Mouse (Mus musculus) urinary bladder, postnatal 10 days (tissue): Measurements from ENCODE around the gene Vmn1r22.
"Not testable (repeated sequence)": the region's sequence is repeated elsewhere in the genome, so short reads cannot be mapped to it uniquely, and the experiment has no call there.

Experiments used
- DNase-seq: peaks from one replicate; pipeline ENCODE4 v3.0.0; 2022; ENCODE audit warnings: low spot score

Gene Vmn1r22

DNA sequence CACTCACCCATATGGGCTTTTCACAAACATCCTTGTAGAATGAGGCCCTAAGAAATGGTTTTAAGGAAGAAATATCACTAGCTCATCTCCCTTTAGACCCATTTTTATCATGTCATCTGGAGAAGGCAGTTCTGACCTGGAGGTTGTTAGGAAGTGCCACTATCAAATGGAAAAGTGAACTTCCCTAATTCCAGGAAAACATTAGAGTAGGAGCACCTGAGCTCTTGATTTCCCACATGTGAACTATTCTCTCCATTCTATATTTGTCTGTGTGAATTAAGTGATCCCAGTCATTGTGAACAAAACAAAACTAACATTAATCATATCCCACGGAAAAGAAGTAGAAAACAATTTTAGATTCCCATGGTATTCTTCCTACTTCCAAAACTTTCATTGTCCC is at the start of gene Vmn1r22:
Gene Vmn1r22 (minus strand): TSS at position 101 of the 400 bp plus-strand sequence.
- DNase-seq = no peak

DNA sequence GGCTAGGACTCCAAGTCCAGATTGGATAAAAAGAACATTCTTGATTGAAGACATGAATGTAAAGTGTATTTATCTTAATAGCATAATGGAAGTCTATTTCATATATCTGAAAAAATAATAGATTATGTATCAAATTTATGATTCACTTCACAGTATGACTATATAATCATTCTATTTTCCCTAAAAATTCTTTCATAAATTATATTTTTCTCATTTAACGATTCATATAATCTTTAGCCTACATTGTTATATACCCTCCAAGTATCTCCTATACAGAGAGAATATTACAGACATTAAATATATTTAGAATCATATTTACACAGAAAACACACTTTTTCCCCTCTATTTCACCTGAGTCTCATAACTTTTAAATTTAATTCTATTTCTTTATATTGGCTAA is 18.9 kb upstream of the Vmn1r22 start, which contains the start of gene Vmn1r23:
Gene Vmn1r23 (minus strand): TSS at position 101 of the 400 bp plus-strand sequence.
- DNase-seq = no peak

DNA sequence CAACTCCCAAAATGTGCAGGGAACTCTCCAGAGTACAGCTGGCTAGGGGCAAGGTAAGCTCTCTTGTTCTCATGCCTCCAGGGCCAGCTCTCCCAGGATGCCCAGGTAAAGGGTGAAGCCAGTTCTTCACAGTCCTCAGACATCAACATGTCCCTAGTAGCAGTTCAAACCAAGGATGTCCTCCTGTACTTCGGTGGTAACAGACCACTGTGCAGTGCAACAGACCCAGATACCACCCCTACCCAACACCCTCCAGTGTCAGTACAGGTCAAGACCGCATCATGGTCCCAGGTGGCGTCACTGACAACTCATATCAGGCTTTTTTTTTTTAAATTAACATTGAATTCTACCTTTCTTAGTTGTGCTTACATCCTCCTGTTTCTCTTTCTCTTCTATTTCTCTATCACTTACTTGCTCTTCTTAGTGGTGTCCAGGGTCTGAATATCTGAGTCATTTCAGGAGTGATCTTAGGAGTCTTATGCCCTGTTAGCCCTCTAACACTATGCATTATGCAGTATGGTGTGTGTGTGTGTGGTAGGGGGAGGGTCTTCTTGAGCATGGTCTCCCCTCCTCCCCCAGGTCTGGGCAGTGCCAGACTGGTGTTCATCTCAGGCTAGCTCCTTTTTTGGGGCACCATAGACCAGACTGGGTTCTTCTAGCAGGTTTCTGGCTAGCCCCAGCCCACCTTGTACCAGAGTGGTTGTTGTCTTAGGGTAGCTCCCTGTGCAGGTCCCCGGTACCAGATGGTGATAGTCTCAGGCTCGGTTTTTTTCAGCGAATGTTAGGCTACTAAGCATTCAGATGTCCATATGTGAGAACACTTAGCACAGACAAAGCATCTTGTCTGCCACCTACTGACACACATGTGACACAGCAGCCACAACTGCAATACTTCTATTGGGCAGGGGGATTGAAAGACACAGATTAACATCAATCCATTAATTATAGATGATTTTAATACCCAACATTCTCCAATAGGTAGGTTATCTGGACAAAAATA is 48.5 kb downstream of the Vmn1r22 start:
- DNase-seq = no peak

DNA sequence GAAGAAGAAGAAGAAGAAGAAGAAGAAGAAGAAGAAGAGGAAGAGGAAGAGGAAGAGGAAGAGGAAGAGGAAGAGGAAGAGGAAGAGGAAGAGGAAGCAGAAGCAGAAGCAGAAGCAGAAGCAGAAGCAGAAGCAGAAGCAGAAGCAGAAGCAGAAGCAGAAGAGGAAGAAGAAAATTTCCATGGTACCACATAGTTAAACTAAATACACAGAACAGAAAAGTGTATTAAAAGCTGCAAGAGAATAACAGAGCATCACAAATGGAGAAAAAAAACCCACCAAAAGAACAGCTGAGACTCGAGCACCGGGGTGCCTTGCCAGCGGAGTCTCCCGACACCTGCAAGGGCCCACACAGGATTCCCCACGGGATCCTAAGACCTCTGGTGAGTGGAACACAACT is 56.7 kb downstream of the Vmn1r22 start:
- DNase-seq = not testable (repeated sequence)

DNA sequence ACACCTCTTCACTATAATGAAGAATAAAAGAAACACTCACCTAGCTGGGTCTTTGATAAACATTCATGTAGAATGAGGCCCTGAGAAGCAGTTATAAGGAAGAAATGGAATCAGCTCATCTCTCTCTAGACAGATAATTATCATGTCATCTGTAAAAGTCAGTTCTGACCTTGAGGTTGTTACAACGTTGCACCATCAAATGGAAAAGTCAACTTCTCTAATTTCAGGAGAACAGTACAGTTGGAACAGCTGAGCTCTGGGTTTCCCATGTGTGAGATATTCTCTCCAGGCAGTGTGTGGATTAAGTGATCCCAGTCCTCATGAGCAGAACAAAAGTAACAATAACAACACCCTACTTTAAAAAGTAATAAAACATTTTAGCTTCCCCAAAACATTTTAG is 57.5 kb downstream of the Vmn1r22 start, which contains the start of gene Vmn1r21:
Gene Vmn1r21 (minus strand): TSS at position 58 of the 400 bp plus-strand sequence.
- DNase-seq = no peak
